Mouse (Mus musculus) gastrocnemius, postnatal 25 days (tissue): ENCODE results near the gene Bbs1. TPM values are rescaled to one million over a fixed set of nuclear protein-coding genes. Genes with fewer than 3 reads are reported as not detected.

Experiments used
- total RNA-seq, 2 experiments: library from RNA; stranded (reverse); gene quantifications; 1 replicate in 1 of 2; 2 replicates in 1 of 2; pipeline ENCODE4 v1.2.3; 2021

The Bbs1 gene
- total RNA-seq, 2 experiments from 2014 or later: 1.6 to 2.6 TPM

Other genes with a start within 250 kb of the Bbs1 start
- gene Gm960, start 208.0 kb downstream of the Bbs1 start, total RNA-seq: not detected
- under 1 TPM; 0.08 to 0.31 TPM for gene Sptbn2, start 195.5 kb downstream of the Bbs1 start, total RNA-seq
- gene Rbm4b, start 150.1 kb downstream of the Bbs1 start, total RNA-seq: 1 to 10 TPM; 1.9 to 2.1 TPM
- gene Rbm4, start 112.7 kb downstream of the Bbs1 start, total RNA-seq: 10 to 100 TPM; 27.9 to 31.1 TPM
- gene Gm21992, start 95.0 kb downstream of the Bbs1 start, total RNA-seq: 1 to 10 TPM; 8.9 to 9.4 TPM
- 10 to 100 TPM; 11.1 to 11.2 TPM for gene Rbm14, start 95.0 kb downstream of the Bbs1 start, total RNA-seq
- gene Ccs, start 67.3 kb downstream of the Bbs1 start, total RNA-seq: 10 to 100 TPM; 26.3 to 27.1 TPM
- gene Ccdc87, start 67.3 kb downstream of the Bbs1 start, total RNA-seq: not detected
- gene Ctsf, start 51.5 kb downstream of the Bbs1 start, total RNA-seq: 10 to 100 TPM; 28.4 to 41.6 TPM
- 1,000 to 10,000 TPM; 7,181 to 7,860 TPM for gene Actn3, start 28.7 kb downstream of the Bbs1 start, total RNA-seq
- gene Zdhhc24, start 28.0 kb downstream of the Bbs1 start, total RNA-seq: 1 to 10 TPM; 2.4 to 2.8 TPM
- 10 to 100 TPM; 15.6 to 23.4 TPM for gene Dpp3, start 21.7 kb upstream of the Bbs1 start, total RNA-seq
- gene Peli3, start 36.5 kb upstream of the Bbs1 start, total RNA-seq: 1 to 10 TPM in 1 of 2 experiments, under 1 TPM in 1; 0.87 to 1.2 TPM
- 10 to 100 TPM; 57.6 to 59.6 TPM for gene Mrpl11, start 55.5 kb upstream of the Bbs1 start, total RNA-seq
- gene Npas4, start 83.7 kb upstream of the Bbs1 start, total RNA-seq: not detected
- gene Slc29a2, start 117.2 kb upstream of the Bbs1 start, total RNA-seq: 10 to 100 TPM in 1 of 2 experiments, 1 to 10 TPM in 1; 7.9 to 11.6 TPM
- gene B4gat1, start 132.2 kb upstream of the Bbs1 start, total RNA-seq: 10 to 100 TPM; 17.9 to 20.1 TPM
- gene AC124502.3, start 132.3 kb upstream of the Bbs1 start, total RNA-seq: 1 to 10 TPM in 1 of 2 experiments, under 1 TPM in 1; 0.26 to 1.4 TPM
- gene Brms1, start 134.7 kb upstream of the Bbs1 start, total RNA-seq: 10 to 100 TPM; 11.6 to 12.6 TPM
- 1 to 10 TPM; 1.3 to 2.1 TPM for gene Rin1, start 143.9 kb upstream of the Bbs1 start, total RNA-seq
- gene Cd248, start 161.4 kb upstream of the Bbs1 start, total RNA-seq: 10 to 100 TPM; 13.8 to 23.3 TPM
- not detected for gene Tmem151a, start 178.9 kb upstream of the Bbs1 start, total RNA-seq
- 10 to 100 TPM; 38.1 to 47.5 TPM for gene Yif1a, start 181.9 kb upstream of the Bbs1 start, total RNA-seq
- gene Cnih2, start 191.9 kb upstream of the Bbs1 start, total RNA-seq: not detected
- gene Rab1b, start 200.4 kb upstream of the Bbs1 start, total RNA-seq: 100 to 1,000 TPM; 113 to 127 TPM
- 10 to 100 TPM; 51.9 TPM for gene Klc2, start 211.9 kb upstream of the Bbs1 start, total RNA-seq